Mouse (Mus musculus): ENCODE measurements around the gene Orc6. TPM values are rescaled to one million over a fixed set of nuclear protein-coding genes. Genes with fewer than 3 reads are reported as not detected.

The Orc6 gene
- polyA plus RNA-seq, 1 experiment from 2014 or later = 65.3 TPM

DNA sequence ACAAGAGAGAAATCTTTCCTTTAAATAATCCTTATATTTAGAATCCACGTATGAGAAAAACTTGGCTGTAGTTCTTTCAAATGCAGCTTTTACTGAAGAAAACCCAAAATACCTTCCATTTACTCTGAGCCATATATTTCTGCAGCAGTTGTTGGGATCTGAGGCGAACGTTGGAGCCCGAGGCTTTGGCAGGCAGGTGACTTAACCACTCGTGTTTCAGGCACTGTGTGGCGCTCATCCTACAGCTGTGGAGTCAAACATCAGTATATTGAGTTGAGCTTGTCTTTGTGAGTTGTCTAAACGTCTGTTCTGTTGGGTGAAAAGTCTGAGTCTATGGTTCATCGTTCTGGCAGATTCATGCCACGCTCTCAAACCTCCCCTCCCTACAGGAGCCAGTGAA lies 27.6 kb downstream of the Orc6 start:
- 84% methylated on average over 9 of the region's 9 CpGs for WGBS
- no peak overlapping the region for H3K9ac ChIP-seq
- no peak overlapping the region for H3K4me3 ChIP-seq
- no peaks in the 10 kb centered on the region for H3K4me1 ChIP-seq
- ATAC-seq (replicated peaks) = no peak
- no peaks in the 10 kb centered on the region for H3K9me3 ChIP-seq
- no peaks in the 10 kb centered on the region for H3K36me3 ChIP-seq (replicated peaks)
- H3K27ac ChIP-seq = no peak overlapping the region
- H3K27me3 ChIP-seq (replicated peaks) = no peaks in the 10 kb centered on the region
- no peak overlapping the region for H3K4me2 ChIP-seq

DNA sequence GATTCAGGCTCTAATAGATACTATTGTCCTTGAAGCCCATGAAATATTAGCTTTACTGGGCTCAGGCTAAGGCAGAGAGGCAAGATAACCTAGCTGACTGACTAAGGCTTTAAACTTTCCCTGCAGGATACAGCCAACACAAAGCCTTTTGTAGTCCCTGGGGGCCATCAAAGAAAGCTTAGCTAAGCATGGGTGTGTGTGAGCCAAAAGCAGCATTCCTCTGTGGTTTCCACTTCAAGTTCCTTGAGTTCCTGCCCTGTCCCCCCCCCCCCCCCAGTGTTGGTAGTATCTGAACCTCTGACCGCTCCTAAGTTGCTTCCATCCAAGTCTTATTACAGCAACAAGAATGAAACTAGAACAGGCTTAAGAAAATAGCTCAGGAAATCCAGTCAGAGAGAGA lies 30.1 kb downstream of the Orc6 start:
- no peak overlapping the region for H3K27ac ChIP-seq
- no peak overlapping the region for H3K4me3 ChIP-seq
- 75% methylated on average over 1 of the region's 1 CpGs for WGBS
- no peak for ATAC-seq (replicated peaks)
- H3K9ac ChIP-seq = no peak overlapping the region
- no peaks in the 10 kb centered on the region for H3K9me3 ChIP-seq
- no peak overlapping the region for H3K4me2 ChIP-seq
- no peaks in the 10 kb centered on the region for H3K4me1 ChIP-seq
- no peaks in the 10 kb centered on the region for H3K27me3 ChIP-seq (replicated peaks)
- H3K36me3 ChIP-seq (replicated peaks) = no peaks in the 10 kb centered on the region

- Histone ChIP-seq H3K9me3 (no peaks in the 10 kb centered on the region), H3K4me3 (no peak overlapping the region), H3K27ac (no peak overlapping the region), H3K36me3 (replicated peaks) (no peaks in the 10 kb centered on the region), H3K9ac (no peak overlapping the region), H3K27me3 (replicated peaks) (no peaks in the 10 kb centered on the region), H3K4me1 (no peaks in the 10 kb centered on the region), H3K4me2 (no peak overlapping the region)
- no peak for ATAC-seq (replicated peaks)
These were observed 35.7 kb downstream of the Orc6 start for GRCm38 (mm10) chr8:85335105-85335504.

- no peaks in the 10 kb centered on the region for H3K27me3 ChIP-seq (replicated peaks)
- H3K9ac ChIP-seq = no peak overlapping the region
- H3K36me3 ChIP-seq (replicated peaks) = no peaks in the 10 kb centered on the region
- H3K4me3 ChIP-seq = no peak overlapping the region
- ATAC-seq (replicated peaks) = no peak
- H3K4me2 ChIP-seq = no peak overlapping the region
- no peak overlapping the region for H3K27ac ChIP-seq
- no peaks in the 10 kb centered on the region for H3K9me3 ChIP-seq
- H3K4me1 ChIP-seq = no peaks in the 10 kb centered on the region
- 87% methylated on average over 6 of the region's 6 CpGs for WGBS
These were observed 36.9 kb downstream of the Orc6 start for GRCm38 (mm10) chr8:85336211-85336933.

GRCm38 (mm10) chr8:85337681-85338080 lies 38.2 kb downstream of the Orc6 start:
- H3K9ac ChIP-seq = no peak overlapping the region
- H3K9me3 ChIP-seq = no peaks in the 10 kb centered on the region
- no peak overlapping the region for H3K27ac ChIP-seq
- no peak for ATAC-seq (replicated peaks)
- H3K36me3 ChIP-seq (replicated peaks) = no peaks in the 10 kb centered on the region
- H3K4me3 ChIP-seq = no peak overlapping the region
- no peaks in the 10 kb centered on the region for H3K4me1 ChIP-seq
- WGBS = 87% methylated on average over 4 of the region's 4 CpGs
- H3K27me3 ChIP-seq (replicated peaks) = no peaks in the 10 kb centered on the region
- H3K4me2 ChIP-seq = no peak overlapping the region

DNA sequence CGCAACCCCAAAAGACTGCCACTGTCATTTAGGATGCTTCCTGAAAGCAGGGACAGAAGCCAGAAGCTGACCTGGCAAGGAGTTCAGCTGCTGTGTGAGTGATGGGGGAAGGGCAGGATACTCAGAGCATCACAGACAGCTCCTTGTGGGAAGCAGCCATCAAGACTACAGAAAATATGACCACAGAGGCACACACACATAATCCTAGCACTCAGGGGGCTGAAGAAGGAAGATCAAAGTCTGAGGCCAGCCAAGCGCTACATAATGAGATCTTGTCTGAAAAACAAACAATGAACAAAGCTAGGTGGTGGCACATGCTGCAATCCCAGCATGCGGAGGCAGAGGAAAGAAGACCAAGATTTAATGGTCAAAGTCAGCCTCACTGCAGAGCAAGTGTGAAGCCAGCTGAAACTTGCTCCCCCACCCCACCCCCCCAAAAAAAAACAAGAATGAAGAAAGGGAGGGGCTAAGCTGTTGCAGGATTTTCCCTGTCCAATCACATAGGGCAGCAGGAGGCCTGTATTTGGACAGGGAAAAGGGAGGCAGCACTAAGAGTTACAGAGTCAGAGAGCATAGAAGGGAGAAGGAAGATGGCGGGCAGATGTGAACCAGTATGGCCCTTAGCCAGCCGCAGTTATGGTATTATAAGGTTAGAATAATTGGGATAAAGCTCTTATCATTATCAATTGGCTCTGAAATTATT lies 40.6 kb downstream of the Orc6 start:
- Histone ChIP-seq H3K27me3 (replicated peaks) (no peaks in the 10 kb centered on the region), H3K4me2 (no peak overlapping the region), H3K27ac (no peak overlapping the region), H3K4me1 (no peaks in the 10 kb centered on the region), H3K9me3 (no peaks in the 10 kb centered on the region), H3K36me3 (replicated peaks) (no peaks in the 10 kb centered on the region), H3K9ac (no peak overlapping the region), H3K4me3 (no peak overlapping the region)
- 63% methylated on average over 5 of the region's 5 CpGs for WGBS
- ATAC-seq (replicated peaks) = no peak

- Histone ChIP-seq H3K9ac (no peak overlapping the region), H3K4me2 (no peak overlapping the region), H3K36me3 (replicated peaks) (no peaks in the 10 kb centered on the region), H3K9me3 (no peaks in the 10 kb centered on the region), H3K27me3 (replicated peaks) (no peaks in the 10 kb centered on the region), H3K4me1 (no peaks in the 10 kb centered on the region), H3K4me3 (no peak overlapping the region), H3K27ac (no peak overlapping the region)
- WGBS = 77% methylated on average over 4 of the region's 4 CpGs
- no peak for ATAC-seq (replicated peaks)
These were observed 53.9 kb downstream of the Orc6 start for GRCm38 (mm10) chr8:85353287-85353686.

Other genes with a start within 250 kb of the Orc6 start
- gene Fbxw9, start 239.6 kb upstream of the Orc6 start, polyA plus RNA-seq (2015; fragmentation: Nextera tagmentation; extraction: Ambion mirVana) = 84.5 and 86.2 TPM in 2 replicates
- 0.89 and 2.0 TPM in 2 replicates for gene Gm5741, start 231.7 kb upstream of the Orc6 start, polyA plus RNA-seq (2015; fragmentation: Nextera tagmentation; extraction: Ambion mirVana)
- gene Dhps, start 227.9 kb upstream of the Orc6 start, polyA plus RNA-seq (2015; fragmentation: Nextera tagmentation; extraction: Ambion mirVana) = 111 and 112 TPM in 2 replicates
- 135 TPM in 2 replicates for gene Wdr83os, start 218.9 kb upstream of the Orc6 start, polyA plus RNA-seq (2015; fragmentation: Nextera tagmentation; extraction: Ambion mirVana)
- 60.3 and 66.9 TPM in 2 replicates for gene Wdr83, start 218.3 kb upstream of the Orc6 start, polyA plus RNA-seq (2015; fragmentation: Nextera tagmentation; extraction: Ambion mirVana)
- 19.8 and 20.0 TPM in 2 replicates for gene Man2b1, start 216.4 kb upstream of the Orc6 start, polyA plus RNA-seq (2015; fragmentation: Nextera tagmentation; extraction: Ambion mirVana)
- gene Zfp791, start 176.5 kb upstream of the Orc6 start, polyA plus RNA-seq (2015; fragmentation: Nextera tagmentation; extraction: Ambion mirVana) = 4.2 and 4.6 TPM in 2 replicates
- not detected in 2 replicates for gene Cks1brt, start 147.7 kb upstream of the Orc6 start, polyA plus RNA-seq (2015; fragmentation: Nextera tagmentation; extraction: Ambion mirVana)
- gene Olfr371, start 73.6 kb upstream of the Orc6 start, polyA plus RNA-seq (2015; fragmentation: Nextera tagmentation; extraction: Ambion mirVana) = not detected in 2 replicates
- gene Vps35, start 170 bp downstream of the Orc6 start, polyA plus RNA-seq (2015; fragmentation: Nextera tagmentation; extraction: Ambion mirVana) = 163 and 170 TPM in 2 replicates
- 0.34 and 0.52 TPM in 2 replicates for gene Mylk3, start 86.7 kb downstream of the Orc6 start, polyA plus RNA-seq (2015; fragmentation: Nextera tagmentation; extraction: Ambion mirVana)
- gene 4921524J17Rik, start 133.2 kb downstream of the Orc6 start, polyA plus RNA-seq (2015; fragmentation: Nextera tagmentation; extraction: Ambion mirVana) = 36.5 and 38.6 TPM in 2 replicates
- 39.3 and 40.1 TPM in 2 replicates for gene Gpt2, start 192.9 kb downstream of the Orc6 start, polyA plus RNA-seq (2015; fragmentation: Nextera tagmentation; extraction: Ambion mirVana)

All from midbrain, embryonic 15.5 days (tissue).